Mouse (Mus musculus) liver, embryonic 14.5 days (tissue): ENCODE results near the gene Baz2b. TPM values are rescaled to one million over a fixed set of nuclear protein-coding genes. Genes with fewer than 3 reads are reported as not detected.
"Not testable (repeated sequence)": the region's sequence is repeated elsewhere in the genome, so short reads cannot be mapped to it uniquely, and the experiment has no call there.

Experiments
- ATAC-seq: fragments of 200-750 bp; cut with Nextera tagmentation; 2 replicates; pipeline ENCODE4 v1.8.0; 2017; ENCODE audit warnings: moderate number of reproducible peaks, mild to moderate bottlenecking, moderate library complexity; ENCODE audit not compliant: insufficient read depth
- DNase-seq, 3 experiments: peaks; one replicate each; pipeline ENCODE4 v3.0.0-alpha.2; 2012 to 2013; ENCODE audit warnings: low read depth in 3 of 3, low spot score in 3 of 3
- H3K27ac ChIP-seq: fragments of 300-500 bp; sonication (generic); 2 replicates; pipeline ENCODE4 v1.5.1; 2014; ENCODE audit warnings: moderate library complexity, mild to moderate bottlenecking, control low read depth, inconsistent platforms
- H3K27me3 ChIP-seq: fragments of 300-500 bp; sonication (generic); 2 replicates; pipeline ENCODE4 v1.6.1; 2014; ENCODE audit warnings: mild to moderate bottlenecking, low read length, moderate library complexity; ENCODE audit not compliant: control insufficient read depth, insufficient read depth
- H3K36me3 ChIP-seq: fragments of 300-500 bp; sonication (generic); replicated peaks from 2 replicates; pipeline ENCODE4 v1.6.1; 2014; ENCODE audit warnings: low read depth; ENCODE audit not compliant: control insufficient read depth, insufficient read depth
- H3K4me1 ChIP-seq, 2 experiments: fragments of 200-500 bp in 1 of 2; fragments of 300-500 bp in 1 of 2; sonication (generic) in 1 of 2; replicated peaks; 2 replicates each; pipeline ENCODE4 v1.6.1; 2012 to 2014; ENCODE audit warnings: antibody characterized with exemption in 1 of 2, inconsistent platforms in 1 of 2, low read length in 1 of 2; ENCODE audit not compliant: control insufficient read depth in 2 of 2, insufficient read depth in 2 of 2
- H3K4me2 ChIP-seq: fragments of 300-500 bp; sonication (generic); 2 replicates; pipeline ENCODE4 v1.6.1; 2014; ENCODE audit warnings: low read depth, mild to moderate bottlenecking, control low read depth, moderate library complexity
- H3K4me3 ChIP-seq, 2 experiments: fragments of 200-500 bp in 1 of 2; fragments of 300-500 bp in 1 of 2; sonication (generic) in 1 of 2; 2 replicates each; pipeline ENCODE4 v1.5.1; 2012 to 2014; ENCODE audit warnings: low read depth in 2 of 2, low read length in 2 of 2, mild to moderate bottlenecking in 2 of 2, control low read depth in 1 of 2, inconsistent platforms in 1 of 2, moderate library complexity in 1 of 2; ENCODE audit not compliant: insufficient read depth in 1 of 2
- H3K9ac ChIP-seq: fragments of 300-500 bp; sonication (generic); replicated peaks from 2 replicates; pipeline ENCODE4 v1.6.1; 2014; ENCODE audit warnings: mild to moderate bottlenecking, control low read depth, moderate library complexity
- H3K9me3 ChIP-seq: fragments of 300-500 bp; sonication (generic); 2 replicates; pipeline ENCODE4 v1.6.1; 2016; ENCODE audit warnings: low read length, mixed read lengths; ENCODE audit not compliant: control insufficient read depth
- CTCF ChIP-seq: IDR thresholded peaks from 2 replicates; pipeline ENCODE4 v1.5.1; 2016; ENCODE audit warnings: antibody characterized with exemption, low read depth, control low read depth
- EP300 ChIP-seq: IDR thresholded peaks from 2 replicates; pipeline ENCODE4 v1.6.1; 2016; ENCODE audit warnings: antibody characterized with exemption, low read depth
- WGBS: fragments of 180-500 bp; shearing (Covaris S2); extraction: QIAGEN DNeasy Blood & Tissue Kit; methylation state at CpG from one replicate; pipeline ENCODE4 v1.1.7; 2014; ENCODE audit not compliant: insufficient replicate concordance; 5-methylcytosine and 5-hydroxymethylcytosine counted together
- polyA plus RNA-seq, 2 experiments: library from polyadenylated mRNA; depleted of rRNA in 1 of 2; stranded (reverse) in 1 of 2; unstranded in 1 of 2; fragments of >200 nt; fragmentation: Nextera tagmentation in 1 of 2; extraction: Ambion mirVana in 1 of 2; gene quantifications; 2 replicates each; pipeline versions ENCODE4 v1.2.1 to v1.2.3; 2012 to 2014

Baz2b gene
- polyA plus RNA-seq, 2 experiments: 9.1 to 11.0 TPM

DNA sequence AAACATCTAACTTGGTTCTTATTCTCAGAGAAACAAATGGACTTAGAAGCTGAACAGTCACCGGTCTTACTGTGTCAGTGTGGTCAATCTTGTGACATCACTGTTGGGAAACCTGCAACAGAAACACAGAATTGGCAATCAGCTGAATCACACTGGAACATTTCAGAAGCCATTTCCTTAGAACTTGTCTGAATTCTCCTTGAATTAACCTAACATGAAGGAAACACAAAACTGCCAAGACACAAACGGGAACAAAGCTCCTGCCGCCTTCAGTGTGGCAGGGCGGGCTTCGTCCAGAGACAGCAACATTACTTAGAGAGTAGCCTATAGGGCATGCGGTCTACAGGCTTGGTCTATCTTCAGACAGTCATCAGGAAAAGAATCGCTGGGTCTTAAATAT, 132.8 kb downstream of the Baz2b start:
- DNase-seq (peak in 1 of 3 experiments; percentile 46), ATAC-seq (no peak)
- TF ChIP-seq EP300 (no peak), CTCF (no peak)
- Histone ChIP-seq H3K4me1 (peaks cover 16 to 25% of the 10 kb centered on the region in 2 experiments), H3K36me3 (no peaks in the 10 kb centered on the region; the same call in 1 of the 2 replicates), H3K4me2 (peak overlapping the region; percentile 29), H3K9me3 (no peaks in the 10 kb centered on the region), H3K27me3 (no peaks in the 10 kb centered on the region), H3K27ac (no peak overlapping the region), H3K9ac (peak overlapping the region; percentile 9; the same call in 1 of the 2 replicates), H3K4me3 (no peak overlapping the region)
- 19% methylated on average over 7 of the region's 7 CpGs for WGBS

DNA sequence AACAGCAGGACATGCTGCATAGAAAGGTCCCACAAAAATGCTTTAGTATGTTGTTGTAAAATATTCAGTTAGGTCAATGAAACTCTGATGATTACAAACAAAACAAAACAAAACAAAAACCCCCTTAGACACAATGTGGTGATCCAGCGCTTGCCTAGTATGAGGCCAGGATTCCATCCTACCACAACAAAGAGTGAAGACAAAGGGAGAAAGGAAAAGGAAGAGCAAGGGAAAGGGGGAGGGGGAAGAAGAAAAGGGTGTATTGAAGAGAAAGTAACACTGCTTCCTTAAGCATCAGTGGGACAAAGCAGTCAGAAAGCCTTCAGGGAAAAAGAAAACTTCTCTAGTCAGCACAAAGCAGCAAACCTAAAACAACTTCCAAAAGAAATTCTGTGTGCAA, 133.6 kb downstream of the Baz2b start:
- 33% methylated on average over 1 of the region's 1 CpGs for WGBS
- Histone ChIP-seq H3K9me3 (no peaks in the 10 kb centered on the region), H3K4me2 (no peak overlapping the region), H3K4me3 (no peak overlapping the region), H3K9ac (no peak overlapping the region), H3K27me3 (no peaks in the 10 kb centered on the region), H3K36me3 (no peaks in the 10 kb centered on the region; the same call in 1 of the 2 replicates), H3K4me1 (peaks cover 16 to 27% of the 10 kb centered on the region in 2 experiments), H3K27ac (no peak overlapping the region)
- ATAC-seq (no peak), DNase-seq (no peak)
- TF ChIP-seq EP300 (no peak), CTCF (no peak)

DNA sequence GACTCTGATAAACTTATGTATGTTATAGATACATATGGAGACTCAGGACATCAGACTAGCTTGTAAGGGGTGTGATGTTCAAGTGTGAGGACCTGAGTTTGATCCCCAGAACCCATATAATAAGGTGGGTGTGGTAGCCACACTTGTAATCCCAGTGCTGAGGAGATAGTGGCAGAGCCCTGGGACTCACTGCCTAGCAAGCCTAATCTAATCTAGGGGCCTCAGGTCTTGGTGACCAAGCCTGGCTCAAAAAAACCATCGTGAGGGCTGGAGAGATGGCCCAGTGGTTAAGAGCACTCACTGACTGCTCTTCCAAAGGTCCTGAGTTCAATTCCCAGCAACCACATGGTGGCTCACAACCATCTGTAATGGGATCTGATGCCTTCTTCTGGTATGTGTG, 135.8 kb downstream of the Baz2b start:
- peaks cover 16 to 27% of the 10 kb centered on the region in 2 experiments for H3K4me1 ChIP-seq
- DNase-seq (peak; percentile 36 to 50 (median 41)), ATAC-seq (peak; percentile 84)
- not testable (repeated sequence) for H3K27ac ChIP-seq, H3K36me3 ChIP-seq, H3K9ac ChIP-seq, H3K4me3 ChIP-seq, H3K4me2 ChIP-seq, H3K27me3 ChIP-seq, H3K9me3 ChIP-seq
- peak; percentile 21; the same call in 1 of the 2 replicates for TF ChIP-seq EP300
- 0% methylated on average over 1 of the region's 1 CpGs for WGBS

DNA sequence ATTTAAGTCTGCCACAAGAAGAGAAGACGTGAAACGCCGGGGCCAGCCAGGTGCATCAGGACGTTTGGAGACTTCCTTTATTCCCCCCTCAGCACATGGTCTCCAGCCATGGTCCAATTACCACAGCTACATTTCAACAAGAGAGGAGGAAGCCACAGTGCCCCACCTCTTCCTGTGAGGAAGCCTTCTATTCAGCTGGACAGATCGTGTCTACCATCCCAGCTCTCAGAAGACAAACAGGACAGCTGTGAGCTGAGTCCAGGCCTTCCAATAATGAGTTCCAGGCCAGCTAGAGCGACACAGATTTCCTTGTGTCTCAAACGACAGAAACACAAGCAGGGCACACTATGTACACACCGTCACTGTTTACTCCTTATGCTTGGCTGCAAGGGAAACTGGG, 137.8 kb downstream of the Baz2b start:
- DNase-seq: no peak

DNA sequence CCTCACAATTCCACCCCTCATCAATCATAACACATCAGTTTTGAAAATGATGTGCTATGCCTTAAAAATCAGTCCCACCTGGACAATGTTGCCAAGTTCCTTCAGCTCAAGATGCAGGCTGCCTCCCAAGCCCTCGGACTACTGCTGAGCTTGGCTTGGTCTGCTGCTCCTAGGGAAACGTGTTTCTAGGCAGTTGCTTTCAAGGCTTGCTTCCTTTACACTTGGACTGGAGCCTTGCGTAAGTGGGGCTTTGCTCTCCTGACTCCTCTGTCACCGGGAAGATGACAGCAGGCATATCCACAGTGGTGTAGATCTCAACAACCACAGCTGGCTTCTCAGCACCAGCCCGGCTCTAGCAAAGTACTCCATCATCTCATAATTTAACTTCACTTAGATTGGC, 138.7 kb downstream of the Baz2b start:
- Histone ChIP-seq H3K4me1 (peaks cover 6 to 12% of the 10 kb centered on the region in 2 experiments), H3K4me3 (no peak overlapping the region), H3K9me3 (no peaks in the 10 kb centered on the region), H3K4me2 (no peak overlapping the region), H3K9ac (no peak overlapping the region), H3K27me3 (no peaks in the 10 kb centered on the region), H3K27ac (no peak overlapping the region), H3K36me3 (no peaks in the 10 kb centered on the region; the same call in 1 of the 2 replicates)
- DNase-seq: no peak
- ATAC-seq: no peak
- TF ChIP-seq CTCF: no peak
- no peak for TF ChIP-seq EP300
- 54% methylated on average over 5 of the region's 5 CpGs for WGBS

More for the DNA sequence above, 137.8 kb downstream of the Baz2b start:
- no peak overlapping the region for H3K27ac ChIP-seq
- H3K4me1 ChIP-seq: peaks cover 12 to 18% of the 10 kb centered on the region in 2 experiments
- no peak overlapping the region for H3K4me3 ChIP-seq
- H3K27me3 ChIP-seq: no peaks in the 10 kb centered on the region
- H3K36me3 ChIP-seq: no peaks in the 10 kb centered on the region; the same call in 1 of the 2 replicates
- no peak overlapping the region for H3K9ac ChIP-seq
- 11% methylated on average over 8 of the region's 8 CpGs for WGBS
- H3K4me2 ChIP-seq: peak overlapping the region; percentile 13; the same call in 1 of the 2 replicates
- no peak for TF ChIP-seq CTCF
- no peaks in the 10 kb centered on the region for H3K9me3 ChIP-seq
- no peak for ATAC-seq
